Mouse (Mus musculus) left cerebral cortex, postnatal 25 days (tissue): ENCODE data around the gene Ttc21a. TPM values are rescaled to one million over a fixed set of nuclear protein-coding genes. Genes with fewer than 3 reads are reported as not detected.

ENCODE experiments used
- DNase-seq, 2 experiments: peaks; one replicate each; pipeline ENCODE4 v3.0.0; 2022; ENCODE audit warnings: low spot score in 2 of 2, mixed read lengths in 1 of 2
- intact Hi-C: fragments of 180-260 bp; cut with DNase I; formaldehyde crosslinking; loops from one replicate; pipeline ENCODE4 v1.15.1; 2025
- total RNA-seq, 2 experiments: library from RNA; stranded (reverse); gene quantifications; 2 replicates each; pipeline ENCODE4 v1.2.3; 2021

Ttc21a gene
- under 1 TPM; 0.43 to 0.60 TPM for total RNA-seq

- intact Hi-C loops, result loop anchor here (2.0 kb wide), 1 partner anchor 46 kb away; no protein-coding TSS in a partner anchor
These were observed at the start of gene Ttc21a, which contains the start of gene Gorasp1 for GRCm38 (mm10) chr9:119937005-119937773. Gene Ttc21a, plus strand, starts transcription at chr9:119937606. Gene Gorasp1, minus strand, starts transcription at chr9:119937565.

GRCm38 (mm10) chr9:119888843-119889246, 48.6 kb upstream of the Ttc21a start:
- no peak for DNase-seq
- intact Hi-C loops, result loop anchor here (1.0 to 10.0 kb wide), 2 partner anchors 244 to 429 kb away; no protein-coding TSS in a partner anchor

More at GRCm38 (mm10) chr9:119937005-119937773, at the start of gene Ttc21a, which contains the start of gene Gorasp1:
- DNase-seq, result peak; percentile 92 to 93

- DNase-seq, result no peak
- intact Hi-C loops, result loop anchor here (10.0 kb wide), 1 partner anchor 245 kb away; no protein-coding TSS in a partner anchor
These were observed 48.0 kb upstream of the Ttc21a start for GRCm38 (mm10) chr9:119889446-119889845.

- intact Hi-C loops, result no loop called here
- DNase-seq, result peak; percentile 51 to 53
These were observed 46.7 kb upstream of the Ttc21a start for GRCm38 (mm10) chr9:119890692-119891091.

- intact Hi-C loops, result no loop called here
- no peak for DNase-seq
These were observed 43.5 kb upstream of the Ttc21a start for GRCm38 (mm10) chr9:119893881-119894280.

- intact Hi-C loops, result no loop called here
- DNase-seq, result peak; percentile 98
These were observed 42.9 kb upstream of the Ttc21a start, which contains the start of gene Wdr48 for GRCm38 (mm10) chr9:119894339-119895009. Gene Wdr48, plus strand, starts transcription at chr9:119894878.

- intact Hi-C loops, result no loop called here
- DNase-seq, result peak; percentile 41 to 43
These were observed 42.2 kb upstream of the Ttc21a start for GRCm38 (mm10) chr9:119895040-119895721.

- DNase-seq, result no peak
- intact Hi-C loops, result no loop called here
These were observed 38.0 kb upstream of the Ttc21a start for GRCm38 (mm10) chr9:119899446-119899845.

- DNase-seq, result peak in 1 of 2 experiments; percentile 71
- intact Hi-C loops, result no loop called here
These were observed 34.8 kb upstream of the Ttc21a start for GRCm38 (mm10) chr9:119902410-119903151.

- DNase-seq, result no peak
- intact Hi-C loops, result no loop called here
These were observed 28.7 kb upstream of the Ttc21a start for GRCm38 (mm10) chr9:119908708-119909107.

- intact Hi-C loops, result no loop called here
- DNase-seq, result peak in 1 of 2 experiments; percentile 56
These were observed 27.5 kb upstream of the Ttc21a start for GRCm38 (mm10) chr9:119909931-119910330.

- intact Hi-C loops, result no loop called here
- no peak for DNase-seq
These were observed 24.1 kb upstream of the Ttc21a start for GRCm38 (mm10) chr9:119913087-119913838.

- no peak for DNase-seq
- intact Hi-C loops, result no loop called here
These were observed 17.5 kb upstream of the Ttc21a start for GRCm38 (mm10) chr9:119919858-119920257.

GRCm38 (mm10) chr9:119923462-119923861, 13.9 kb upstream of the Ttc21a start:
- no peak for DNase-seq
- intact Hi-C loops, result no loop called here

GRCm38 (mm10) chr9:119925120-119925657, 12.2 kb upstream of the Ttc21a start:
- DNase-seq, result peak in 1 of 2 experiments; percentile 33
- intact Hi-C loops, result no loop called here

GRCm38 (mm10) chr9:119925729-119926128, 11.7 kb upstream of the Ttc21a start:
- no peak for DNase-seq
- intact Hi-C loops, result no loop called here

GRCm38 (mm10) chr9:119926497-119926896, 10.9 kb upstream of the Ttc21a start:
- intact Hi-C loops, result no loop called here
- no peak for DNase-seq

GRCm38 (mm10) chr9:119932358-119932757, 5.0 kb upstream of the Ttc21a start:
- no peak for DNase-seq

More at GRCm38 (mm10) chr9:119932358-119932757, 5.0 kb upstream of the Ttc21a start:
- intact Hi-C loops, result no loop called here
